Mouse (Mus musculus): ENCODE measurements around the gene Mxd1. TPM values are rescaled to one million over a fixed set of nuclear protein-coding genes. Genes with fewer than 3 reads are reported as not detected.

The Mxd1 gene
- polyA plus RNA-seq, 1 experiment, result 11.9 TPM

- Histone ChIP-seq H3K36me3 (ENCODE audit: control insufficient read depth) (peaks cover 97% of the 10 kb centered on the region), H3K4me3 (replicated peaks) (peak overlapping the region; percentile 47), H3K9me3 (ENCODE audit: control insufficient read depth, low read length) (no peaks in the 10 kb centered on the region), H3K27me3 (ENCODE audit: control insufficient read depth) (no peaks in the 10 kb centered on the region), H3K4me1 (ENCODE audit: control insufficient read depth) (peaks cover 83% of the 10 kb centered on the region)
- TF ChIP-seq GATA1 (IDR thresholded peaks at IDR 0.05; ENCODE audit: low read length) (peak; percentile 55; the same call in 1 of the 2 replicates), TAL1 (IDR thresholded peaks at IDR 0.05; ENCODE audit: low read length) (peak; percentile 80)
Observed at GRCm38 (mm10) chr6:86660161-86660877, 8.6 kb downstream of the Mxd1 start.

GRCm38 (mm10) chr6:86658501-86658900, 10.5 kb downstream of the Mxd1 start:
- Histone ChIP-seq H3K27me3 (ENCODE audit: control insufficient read depth) (no peaks in the 10 kb centered on the region), H3K4me1 (ENCODE audit: control insufficient read depth) (peaks cover 77% of the 10 kb centered on the region), H3K9me3 (ENCODE audit: control insufficient read depth, low read length) (no peaks in the 10 kb centered on the region), H3K36me3 (ENCODE audit: control insufficient read depth) (peaks cover 97% of the 10 kb centered on the region), H3K4me3 (replicated peaks) (no peak overlapping the region)
- TF ChIP-seq GATA1 (IDR thresholded peaks at IDR 0.05; ENCODE audit: low read length), result no peak
- TF ChIP-seq TAL1 (IDR thresholded peaks at IDR 0.05; ENCODE audit: low read length), result no peak

- Histone ChIP-seq H3K36me3 (ENCODE audit: control insufficient read depth) (peaks cover 97% of the 10 kb centered on the region), H3K4me1 (ENCODE audit: control insufficient read depth) (peaks cover 46% of the 10 kb centered on the region), H3K4me3 (replicated peaks) (no peak overlapping the region), H3K9me3 (ENCODE audit: control insufficient read depth, low read length) (no peaks in the 10 kb centered on the region), H3K27me3 (ENCODE audit: control insufficient read depth) (no peaks in the 10 kb centered on the region; the same call in 1 of the 2 replicates)
- TF ChIP-seq GATA1 (IDR thresholded peaks at IDR 0.05; ENCODE audit: low read length) (no peak), TAL1 (IDR thresholded peaks at IDR 0.05; ENCODE audit: low read length) (no peak)
Observed at GRCm38 (mm10) chr6:86654270-86654916, 14.6 kb downstream of the Mxd1 start.

- Histone ChIP-seq H3K36me3 (ENCODE audit: control insufficient read depth) (peaks cover 97% of the 10 kb centered on the region), H3K27me3 (ENCODE audit: control insufficient read depth) (no peaks in the 10 kb centered on the region; the same call in 1 of the 2 replicates), H3K9me3 (ENCODE audit: control insufficient read depth, low read length) (no peaks in the 10 kb centered on the region), H3K4me3 (replicated peaks) (no peak overlapping the region), H3K4me1 (ENCODE audit: control insufficient read depth) (peaks cover 36% of the 10 kb centered on the region)
- TF ChIP-seq GATA1 (IDR thresholded peaks at IDR 0.05; ENCODE audit: low read length) (no peak), TAL1 (IDR thresholded peaks at IDR 0.05; ENCODE audit: low read length) (no peak)
Observed at GRCm38 (mm10) chr6:86653026-86653425, 15.9 kb downstream of the Mxd1 start.

GRCm38 (mm10) chr6:86646143-86646542, 22.8 kb downstream of the Mxd1 start:
- H3K27me3 ChIP-seq (ENCODE audit: control insufficient read depth), result no peaks in the 10 kb centered on the region; the same call in 1 of the 2 replicates
- peaks cover 73% of the 10 kb centered on the region for H3K36me3 ChIP-seq (ENCODE audit: control insufficient read depth)
- H3K4me1 ChIP-seq (ENCODE audit: control insufficient read depth), result peaks cover 67% of the 10 kb centered on the region

GRCm38 (mm10) chr6:86645551-86645950, 23.4 kb downstream of the Mxd1 start:
- Histone ChIP-seq H3K36me3 (ENCODE audit: control insufficient read depth) (peaks cover 72% of the 10 kb centered on the region), H3K4me1 (ENCODE audit: control insufficient read depth) (peaks cover 70% of the 10 kb centered on the region), H3K9me3 (ENCODE audit: control insufficient read depth, low read length) (no peaks in the 10 kb centered on the region), H3K27me3 (ENCODE audit: control insufficient read depth) (no peaks in the 10 kb centered on the region), H3K4me3 (replicated peaks) (no peak overlapping the region)
- TF ChIP-seq TAL1 (IDR thresholded peaks at IDR 0.05; ENCODE audit: low read length), result no peak
- no peak for TF ChIP-seq GATA1 (IDR thresholded peaks at IDR 0.05; ENCODE audit: low read length)

More at GRCm38 (mm10) chr6:86646143-86646542, 22.8 kb downstream of the Mxd1 start:
- no peaks in the 10 kb centered on the region for H3K9me3 ChIP-seq (ENCODE audit: control insufficient read depth, low read length)
- no peak overlapping the region for H3K4me3 ChIP-seq (replicated peaks)
- TF ChIP-seq GATA1 (IDR thresholded peaks at IDR 0.05; ENCODE audit: low read length) (no peak), TAL1 (IDR thresholded peaks at IDR 0.05; ENCODE audit: low read length) (no peak)

- Histone ChIP-seq H3K4me3 (replicated peaks) (no peak overlapping the region), H3K36me3 (ENCODE audit: control insufficient read depth) (peaks cover 68% of the 10 kb centered on the region), H3K4me1 (ENCODE audit: control insufficient read depth) (peaks cover 75% of the 10 kb centered on the region), H3K9me3 (ENCODE audit: control insufficient read depth, low read length) (no peaks in the 10 kb centered on the region), H3K27me3 (ENCODE audit: control insufficient read depth) (no peaks in the 10 kb centered on the region)
- TF ChIP-seq TAL1 (IDR thresholded peaks at IDR 0.05; ENCODE audit: low read length) (no peak), GATA1 (IDR thresholded peaks at IDR 0.05; ENCODE audit: low read length) (no peak)
Observed at GRCm38 (mm10) chr6:86644775-86645400, 24.1 kb downstream of the Mxd1 start.

- H3K27me3 ChIP-seq (ENCODE audit: control insufficient read depth), result no peaks in the 10 kb centered on the region
- H3K36me3 ChIP-seq (ENCODE audit: control insufficient read depth), result peaks cover 38% of the 10 kb centered on the region
- peaks cover 95% of the 10 kb centered on the region for H3K4me1 ChIP-seq (ENCODE audit: control insufficient read depth)
- TF ChIP-seq TAL1 (IDR thresholded peaks at IDR 0.05; ENCODE audit: low read length) (no peak), GATA1 (IDR thresholded peaks at IDR 0.05; ENCODE audit: low read length) (no peak)
- H3K9me3 ChIP-seq (ENCODE audit: control insufficient read depth, low read length), result no peaks in the 10 kb centered on the region
- H3K4me3 ChIP-seq (replicated peaks), result no peak overlapping the region
Observed at GRCm38 (mm10) chr6:86641716-86642115, 27.2 kb downstream of the Mxd1 start.

- peak overlapping the region; percentile 65 for H3K4me3 ChIP-seq (replicated peaks)
- peaks cover 29% of the 10 kb centered on the region for H3K36me3 ChIP-seq (ENCODE audit: control insufficient read depth)
- H3K4me1 ChIP-seq (ENCODE audit: control insufficient read depth), result peaks cover 96% of the 10 kb centered on the region
- TF ChIP-seq GATA1 (IDR thresholded peaks at IDR 0.05; ENCODE audit: low read length), result no peak
- TF ChIP-seq TAL1 (IDR thresholded peaks at IDR 0.05; ENCODE audit: low read length), result no peak
- no peaks in the 10 kb centered on the region for H3K27me3 ChIP-seq (ENCODE audit: control insufficient read depth)
- H3K9me3 ChIP-seq (ENCODE audit: control insufficient read depth, low read length), result no peaks in the 10 kb centered on the region
Observed at GRCm38 (mm10) chr6:86640776-86641175, 28.2 kb downstream of the Mxd1 start.
